Mouse (Mus musculus) heart, adult 8-10 months (tissue): Measurements from ENCODE around the gene Papolb. TPM values are rescaled to one million over a fixed set of nuclear protein-coding genes. Genes with fewer than 3 reads are reported as not detected.

Source experiments
- total RNA-seq, 4 experiments: library from RNA; stranded (reverse); gene quantifications; 2 replicates each; pipeline ENCODE4 v1.2.4; 2022

The Papolb gene
- total RNA-seq, 4 experiments from 2014 or later, result 0.06 to 0.16 (median 0.06) TPM; not detected in 1

Other genes starting within 250 kb of the Papolb start
- 10 to 100 TPM; 11.8 to 16.0 (median 14.2) TPM for gene Foxk1, start 128.6 kb downstream of the Papolb start, total RNA-seq
- gene Ap5z1, start 66.1 kb downstream of the Papolb start, total RNA-seq, result 1 to 10 TPM; 4.5 to 8.3 (median 7.1) TPM
- gene Radil, start 21.0 kb upstream of the Papolb start, total RNA-seq, result 1 to 10 TPM; 1.2 to 2.3 (median 1.8) TPM
- gene Mmd2, start 78.7 kb upstream of the Papolb start, total RNA-seq, result under 1 TPM in 3 of 4 experiments, not detected in 1; 0.08 to 0.50 (median 0.28) TPM
- gene Wipi2, start 97.6 kb upstream of the Papolb start, total RNA-seq, result 10 to 100 TPM; 35.6 to 39.5 (median 36.9) TPM
- gene Slc29a4, start 162.4 kb upstream of the Papolb start, total RNA-seq, result under 1 TPM; 0.22 to 0.40 (median 0.27) TPM